Mouse (Mus musculus) heart, postnatal 0 days (tissue): ENCODE measurements around the gene Atp5j2. TPM values are rescaled to one million over a fixed set of nuclear protein-coding genes. Genes with fewer than 3 reads are reported as not detected.

Experiments used
- ATAC-seq: fragments of 200-750 bp; cut with Nextera tagmentation; 2 replicates; pipeline ENCODE4 v1.8.0; 2017; ENCODE audit warnings: low read depth, moderate number of reproducible peaks, moderate library complexity; ENCODE audit not compliant: insufficient read depth
- DNase-seq: peaks from one replicate; pipeline ENCODE4 v3.0.0-alpha.2; 2016; ENCODE audit warnings: low spot score
- H3K27ac ChIP-seq: fragments of 300-500 bp; sonication (generic); 2 replicates; pipeline ENCODE4 v1.5.1; 2014; ENCODE audit warnings: low read depth, mild to moderate bottlenecking
- H3K27me3 ChIP-seq: fragments of 300-500 bp; sonication (generic); 2 replicates; pipeline ENCODE4 v1.6.1; 2014; ENCODE audit warnings: low read length, mixed read lengths; ENCODE audit not compliant: control insufficient read depth, insufficient read depth
- H3K36me3 ChIP-seq: fragments of 300-500 bp; sonication (generic); replicated peaks from 2 replicates; pipeline ENCODE4 v1.6.1; 2014; ENCODE audit warnings: low read length, mixed read lengths; ENCODE audit not compliant: control insufficient read depth, insufficient read depth
- H3K4me1 ChIP-seq: fragments of 300-500 bp; sonication (generic); 2 replicates; pipeline ENCODE4 v1.6.1; 2014; ENCODE audit warnings: antibody characterized with exemption; ENCODE audit not compliant: control insufficient read depth, insufficient read depth
- H3K4me2 ChIP-seq: fragments of 300-500 bp; sonication (generic); 2 replicates; pipeline ENCODE4 v1.6.1; 2014; ENCODE audit warnings: low read depth, mild to moderate bottlenecking, low read length, moderate library complexity
- H3K4me3 ChIP-seq: fragments of 300-500 bp; sonication (generic); 2 replicates; pipeline ENCODE4 v1.5.1; 2014; ENCODE audit warnings: low read depth, low read length
- H3K9ac ChIP-seq: fragments of 300-500 bp; sonication (generic); replicated peaks from 2 replicates; pipeline ENCODE4 v1.6.1; 2014; ENCODE audit warnings: low read depth, low read length, mixed read lengths
- H3K9me3 ChIP-seq: fragments of 300-500 bp; sonication (generic); replicated peaks from 2 replicates; pipeline ENCODE4 v1.6.1; 2016; ENCODE audit warnings: low read length; ENCODE audit not compliant: control insufficient read depth
- CTCF ChIP-seq: IDR thresholded peaks from 2 replicates; pipeline ENCODE4 v1.5.1; 2016; ENCODE audit warnings: antibody characterized with exemption, control low read depth, low read depth
- EP300 ChIP-seq: IDR thresholded peaks from 2 replicates; pipeline ENCODE4 v1.6.1; 2016; ENCODE audit warnings: antibody characterized with exemption, low read depth
- whole genome bisulfite sequencing: fragments of 180-500 bp; shearing (Covaris S2); extraction: QIAGEN DNeasy Blood & Tissue Kit; methylation state at CpG from one replicate; pipeline ENCODE4 v1.1.7; 2014; 5-methylcytosine and 5-hydroxymethylcytosine counted together
- polyA plus RNA-seq: library from polyadenylated mRNA; unstranded; fragments of >200 nt; fragmentation: Nextera tagmentation; extraction: Ambion mirVana; gene quantifications from 2 replicates; pipeline ENCODE4 v1.2.1, GENCODE M21; 2015
- total RNA-seq: library from RNA; depleted of rRNA; stranded (reverse); fragments of >200 nt; gene quantifications from 2 replicates; pipeline ENCODE4 v1.2.3, GENCODE M21; 2014; ENCODE audit warnings: low replicate concordance

Atp5j2 gene
- total and polyA plus RNA-seq, 2 experiments from 2014 or later, result 517 to 2,009 TPM

GRCm38 (mm10) chr5:145201321-145201991, 9.6 kb upstream of the Atp5j2 start, which contains the start of gene Zkscan14:
TSS of gene Zkscan14 (minus strand) at chr5:145201868.
- ATAC-seq (peak; percentile 15; the same call in 1 of the 2 replicates), DNase-seq (peak; percentile 89)
- Histone ChIP-seq H3K9ac (peak within 1 kb of the TSS; percentile 76), H3K4me2 (peak within 1 kb of the TSS; percentile 91), H3K27me3 (no peaks in the 10 kb centered on the region), H3K4me1 (peaks cover 9% of the 10 kb centered on the region; the same call in 1 of the 2 replicates), H3K36me3 (0 out of 2 replicates have a peak, but pooled peaks cover 10% of the 10 kb centered on the region), H3K4me3 (peak within 1 kb of the TSS; percentile 83), H3K9me3 (no peaks in the 10 kb centered on the region), H3K27ac (peak within 1 kb of the TSS; percentile 81)
- no peak for TF ChIP-seq CTCF
- TF ChIP-seq EP300, result no peak; the same call in 1 of the 2 replicates
- 1% methylated on average over 37 of the region's 37 CpGs for WGBS

GRCm38 (mm10) chr5:145200387-145200786, 8.5 kb upstream of the Atp5j2 start:
- peak overlapping the region; percentile 91 for H3K4me2 ChIP-seq
- H3K27ac ChIP-seq, result no peak overlapping the region
- no peak for TF ChIP-seq EP300
- TF ChIP-seq CTCF, result no peak
- 68% methylated on average over 7 of the region's 7 CpGs for WGBS
- peaks cover 19% of the 10 kb centered on the region for H3K36me3 ChIP-seq
- H3K27me3 ChIP-seq, result no peaks in the 10 kb centered on the region
- H3K9ac ChIP-seq, result no peak overlapping the region
- ATAC-seq, result no peak
- peaks cover 6% of the 10 kb centered on the region; the same call in 1 of the 2 replicates for H3K4me1 ChIP-seq
- H3K9me3 ChIP-seq, result no peaks in the 10 kb centered on the region
- H3K4me3 ChIP-seq, result peak overlapping the region; percentile 83; the same call in 1 of the 2 replicates
- DNase-seq, result no peak

- H3K36me3 ChIP-seq, result peaks cover 41% of the 10 kb centered on the region
- H3K4me2 ChIP-seq, result peak overlapping the region; percentile 86
- H3K9ac ChIP-seq, result peak overlapping the region; percentile 94
- ATAC-seq (peak; percentile 93), DNase-seq (peak; percentile 96)
- H3K27ac ChIP-seq, result peak overlapping the region; percentile 92
- TF ChIP-seq CTCF (no peak), EP300 (no peak)
- H3K9me3 ChIP-seq, result no peaks in the 10 kb centered on the region
- H3K27me3 ChIP-seq, result no peaks in the 10 kb centered on the region
- H3K4me1 ChIP-seq, result peaks cover 13% of the 10 kb centered on the region
- peak overlapping the region; percentile 86 for H3K4me3 ChIP-seq
- WGBS, result 1% methylated on average over 41 of the region's 41 CpGs
These were observed 725 bp downstream of the Atp5j2 start for GRCm38 (mm10) chr5:145190875-145191798.

- H3K27ac ChIP-seq, result peak overlapping the region; percentile 92
- peak; percentile 10; the same call in 1 of the 2 replicates for ATAC-seq
- peak overlapping the region; percentile 86 for H3K4me3 ChIP-seq
- no peaks in the 10 kb centered on the region for H3K9me3 ChIP-seq
- no peaks in the 10 kb centered on the region for H3K27me3 ChIP-seq
- H3K4me1 ChIP-seq, result peaks cover 13% of the 10 kb centered on the region
- DNase-seq, result no peak
- H3K9ac ChIP-seq, result peak overlapping the region; percentile 94
- H3K36me3 ChIP-seq, result peaks cover 43% of the 10 kb centered on the region
- TF ChIP-seq CTCF (no peak), EP300 (no peak)
- peak overlapping the region; percentile 86 for H3K4me2 ChIP-seq
- 15% methylated on average over 5 of the region's 5 CpGs for WGBS
These were observed 1.5 kb downstream of the Atp5j2 start for GRCm38 (mm10) chr5:145190373-145190772.

GRCm38 (mm10) chr5:145189416-145189815, 2.4 kb downstream of the Atp5j2 start:
- ATAC-seq, result no peak
- no peak overlapping the region for H3K9ac ChIP-seq
- 85% methylated on average over 6 of the region's 6 CpGs for WGBS
- no peak for TF ChIP-seq CTCF
- TF ChIP-seq EP300, result no peak
- no peaks in the 10 kb centered on the region for H3K27me3 ChIP-seq
- no peak for DNase-seq
- peaks cover 13% of the 10 kb centered on the region for H3K4me1 ChIP-seq
- H3K9me3 ChIP-seq, result no peaks in the 10 kb centered on the region
- H3K36me3 ChIP-seq, result peaks cover 42% of the 10 kb centered on the region
- no peak overlapping the region for H3K27ac ChIP-seq
- H3K4me3 ChIP-seq, result peak overlapping the region; percentile 86; the same call in 1 of the 2 replicates
- peak overlapping the region; percentile 86 for H3K4me2 ChIP-seq
